Mouse (Mus musculus) stomach, postnatal 0 days (tissue): Measurements from ENCODE around the gene Ttc34.

Experiments
- CTCF ChIP-seq: IDR thresholded peaks from 2 replicates; pipeline ENCODE4 v1.5.1; 2016; ENCODE audit warnings: antibody characterized with exemption, low read depth, mild to moderate bottlenecking, moderate library complexity
- EP300 ChIP-seq: optimal IDR thresholded peaks from 2 replicates; pipeline ENCODE3; 2016; ENCODE audit warnings: antibody characterized with exemption

GRCm38 (mm10) chr4:154858601-154859000, 21.3 kb downstream of the Ttc34 start:
- TF ChIP-seq CTCF (no peak), EP300 (no peak)
